Mouse (Mus musculus): ENCODE measurements around the gene Kif3b.

Kif3b gene

DNA sequence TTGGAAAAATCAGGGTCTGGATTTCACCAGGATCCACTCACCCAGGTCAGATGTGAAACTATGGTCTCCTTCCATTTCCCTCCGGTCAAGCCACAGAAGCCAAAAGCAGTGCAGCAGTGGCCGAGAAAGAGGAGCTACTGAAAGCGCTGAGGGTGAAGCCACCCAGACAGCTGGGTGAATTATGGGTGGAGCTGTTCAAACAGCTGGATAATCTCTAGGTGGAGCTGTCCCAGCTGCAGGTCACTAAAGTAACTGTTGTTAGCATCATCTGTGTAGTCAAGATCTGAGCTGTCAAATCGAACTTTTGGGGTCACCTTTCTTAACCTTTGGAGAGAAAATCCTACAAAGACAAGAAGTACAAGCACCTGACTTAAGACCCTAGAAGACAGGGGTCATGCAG lies 7.2 kb downstream of the Kif3b start:
- DNase-seq, result peak; percentile 34

DNA sequence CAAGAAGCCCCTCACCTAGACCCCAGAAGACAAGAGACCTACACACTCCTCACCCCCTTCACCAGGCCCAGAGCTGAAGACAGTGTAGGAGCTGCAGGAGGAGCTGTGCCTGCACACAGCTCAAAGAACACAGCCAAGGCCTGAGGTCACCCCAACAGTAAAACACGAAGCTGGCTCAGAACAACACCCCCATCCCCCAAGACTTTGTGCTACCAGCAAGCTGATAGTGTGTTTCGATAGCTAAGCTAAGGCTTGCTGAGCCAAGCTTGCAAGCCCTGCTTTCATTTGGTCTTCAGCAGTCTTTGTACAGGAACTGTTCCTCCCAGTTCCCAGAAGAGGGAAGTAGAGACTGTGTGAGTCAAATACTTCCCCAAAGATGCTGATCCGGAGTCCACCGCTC lies 7.7 kb downstream of the Kif3b start:
- peak; percentile 63 for DNase-seq

DNA sequence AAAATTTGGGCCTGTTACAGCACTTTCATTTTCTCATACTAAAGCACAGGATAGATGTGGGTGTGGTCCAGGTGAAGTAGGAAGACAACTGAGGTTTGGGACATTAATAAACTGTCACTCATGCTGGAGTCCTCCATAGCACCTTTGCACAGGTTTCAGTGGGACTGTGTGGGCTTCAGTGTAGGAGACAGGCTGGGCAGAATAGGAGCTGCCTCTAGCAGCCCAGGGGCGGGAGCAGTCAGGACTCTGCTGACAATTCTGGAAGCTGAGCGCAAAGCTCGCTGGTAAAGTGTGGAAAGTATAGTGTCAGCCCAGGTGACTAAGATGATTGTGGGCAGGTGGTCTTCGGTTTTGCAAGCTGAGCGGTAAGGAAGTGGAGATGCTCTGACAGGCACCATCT lies 9.9 kb downstream of the Kif3b start:
- DNase-seq, result no peak

DNA sequence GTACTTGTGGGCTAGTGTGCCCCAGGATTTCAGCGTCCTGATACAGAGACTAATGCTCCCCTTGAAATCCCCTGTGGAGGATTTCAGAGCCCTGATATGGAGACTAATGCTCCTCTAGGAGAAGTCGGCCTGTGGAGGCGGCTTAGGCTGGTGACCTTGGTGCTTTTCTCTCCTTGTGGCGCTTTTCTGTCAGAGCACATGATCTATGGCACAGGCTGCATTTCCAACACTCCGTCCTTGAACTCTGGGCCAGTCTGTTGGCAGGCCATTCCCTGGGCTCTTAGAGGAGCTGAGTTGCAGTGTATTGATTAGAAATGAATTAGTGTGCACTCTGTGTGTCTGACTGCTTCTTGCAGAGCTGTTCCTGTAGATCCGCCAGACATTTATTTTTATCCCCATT lies 14.0 kb downstream of the Kif3b start:
- DNase-seq, result no peak

DNA sequence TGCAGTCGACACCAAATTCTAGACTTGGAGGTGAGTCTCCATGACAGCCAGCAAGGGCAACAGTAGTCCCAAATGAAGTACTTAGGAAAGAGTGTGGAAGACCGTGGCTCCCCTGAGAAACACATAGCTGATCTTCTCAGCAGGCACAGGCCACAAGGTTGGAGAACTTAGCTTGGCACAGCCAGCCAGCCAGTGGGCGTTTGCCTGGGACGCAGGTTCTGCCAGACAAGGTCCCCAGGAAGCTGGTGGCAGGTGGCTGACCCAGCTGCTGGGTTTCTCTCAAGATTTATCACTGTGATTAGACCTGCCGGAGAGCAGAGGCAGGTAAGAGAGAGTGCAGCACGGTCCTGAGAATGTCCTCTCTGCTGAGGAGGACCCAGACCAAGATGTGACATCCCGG lies 17.4 kb downstream of the Kif3b start:
- no peak for DNase-seq

DNA sequence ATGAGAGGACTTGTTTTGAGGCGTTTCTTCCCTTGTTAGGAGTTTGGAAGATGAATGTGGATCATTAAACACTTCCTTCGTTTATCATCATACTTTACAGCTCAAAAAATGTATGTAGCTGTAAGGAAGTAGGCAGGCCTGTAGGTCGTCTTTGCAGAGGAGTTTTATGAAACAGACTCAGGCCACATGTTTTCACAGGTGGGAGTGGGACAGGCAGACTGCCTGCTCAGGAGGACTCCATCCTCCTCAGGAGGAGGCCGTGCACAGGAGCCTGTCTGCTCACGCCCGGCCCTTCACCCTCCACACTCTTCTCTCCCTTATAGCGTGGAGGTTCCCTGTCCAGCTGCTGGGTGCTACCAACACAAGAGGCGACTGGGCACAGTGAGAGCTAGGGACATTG lies 17.9 kb downstream of the Kif3b start:
- no peak for DNase-seq

DNA sequence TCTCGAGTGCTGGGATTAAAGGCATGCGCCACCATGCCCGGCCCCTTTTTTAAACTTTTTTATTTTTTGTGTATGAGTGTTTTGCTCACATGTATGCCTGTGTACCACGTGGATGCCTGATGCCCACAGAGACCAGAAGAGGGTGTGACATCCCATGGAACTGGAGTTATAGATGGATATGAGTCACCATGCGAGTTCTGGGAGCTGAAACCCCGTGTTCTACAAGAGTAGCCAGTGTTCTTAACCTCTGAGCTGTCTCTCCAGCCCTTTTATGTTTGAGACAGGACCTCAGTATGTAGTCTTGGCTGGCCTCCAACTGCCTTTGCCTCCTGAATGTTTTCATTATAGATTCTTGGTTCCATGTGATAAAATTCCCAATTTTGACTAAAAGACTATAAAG lies 19.0 kb downstream of the Kif3b start:
- no peak for DNase-seq

DNA sequence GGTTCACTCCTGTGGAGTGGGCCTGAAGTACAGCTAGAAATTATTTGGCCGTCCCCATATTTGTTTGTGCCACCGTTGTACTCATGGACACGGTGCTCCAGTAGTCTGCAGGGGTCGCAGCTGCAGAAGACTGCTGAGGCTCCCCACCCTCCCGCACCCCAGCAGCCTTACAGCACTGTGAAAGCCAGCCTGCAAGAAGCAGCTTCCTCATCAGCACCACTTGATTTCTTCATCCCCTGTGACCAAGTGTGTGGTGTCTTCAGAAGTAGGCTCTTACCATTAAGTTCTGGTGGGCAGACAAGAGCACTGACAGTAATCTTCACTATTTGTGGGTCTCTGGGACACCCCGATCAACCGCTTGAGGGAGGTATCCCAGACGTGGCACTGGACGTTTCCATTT lies 21.7 kb downstream of the Kif3b start:
- DNase-seq, result no peak

DNA sequence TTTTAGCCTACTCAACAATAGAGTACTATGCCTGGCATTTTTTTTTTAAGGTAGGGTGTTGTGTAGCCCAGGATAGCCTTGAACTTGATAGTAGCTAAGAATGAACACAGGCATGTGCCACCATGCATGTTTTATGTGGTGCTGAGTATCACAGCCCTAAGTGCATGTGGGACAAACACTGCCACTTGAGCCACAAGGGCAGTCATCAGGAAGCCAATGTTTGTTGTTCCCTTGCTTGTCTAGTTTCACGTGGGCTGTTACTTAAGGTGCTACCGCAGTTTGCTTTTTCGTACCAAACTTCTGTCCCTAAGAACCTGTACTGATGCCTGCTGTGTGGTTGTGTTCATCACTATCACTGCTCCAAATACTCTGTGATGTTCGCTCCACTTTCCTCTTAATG lies 27.2 kb downstream of the Kif3b start:
- peak; percentile 58 for DNase-seq

DNA sequence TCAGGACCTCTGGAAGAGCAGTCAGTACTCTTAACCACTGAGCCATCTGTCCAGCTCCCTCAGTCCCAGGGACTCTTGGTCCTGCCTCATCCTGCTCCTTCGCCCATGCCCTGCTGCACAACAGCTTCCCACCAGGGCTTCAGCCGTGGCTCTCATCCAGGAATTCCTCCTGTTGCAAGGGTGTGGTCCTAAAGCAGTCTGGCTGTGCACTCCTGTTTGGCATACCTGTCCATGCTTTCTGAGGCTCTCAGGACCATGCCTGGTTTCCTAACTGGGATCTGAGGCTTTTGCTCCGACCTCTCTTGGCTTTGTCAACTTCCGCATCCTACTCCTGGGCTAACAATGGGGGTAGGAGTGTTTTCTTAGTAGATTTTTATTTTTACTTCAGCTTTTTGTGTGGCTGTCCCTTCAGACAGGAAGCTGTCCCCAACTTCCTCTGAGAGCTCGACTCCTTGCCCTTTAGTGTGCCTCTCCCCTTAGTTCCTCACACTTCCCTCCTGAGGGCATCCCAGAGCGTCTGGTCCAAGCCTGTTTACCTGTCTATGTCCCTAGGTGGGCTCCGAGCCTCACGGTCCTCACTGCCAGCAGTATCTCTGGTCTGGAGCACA lies 27.9 kb downstream of the Kif3b start:
- peak; percentile 72 for DNase-seq

DNA sequence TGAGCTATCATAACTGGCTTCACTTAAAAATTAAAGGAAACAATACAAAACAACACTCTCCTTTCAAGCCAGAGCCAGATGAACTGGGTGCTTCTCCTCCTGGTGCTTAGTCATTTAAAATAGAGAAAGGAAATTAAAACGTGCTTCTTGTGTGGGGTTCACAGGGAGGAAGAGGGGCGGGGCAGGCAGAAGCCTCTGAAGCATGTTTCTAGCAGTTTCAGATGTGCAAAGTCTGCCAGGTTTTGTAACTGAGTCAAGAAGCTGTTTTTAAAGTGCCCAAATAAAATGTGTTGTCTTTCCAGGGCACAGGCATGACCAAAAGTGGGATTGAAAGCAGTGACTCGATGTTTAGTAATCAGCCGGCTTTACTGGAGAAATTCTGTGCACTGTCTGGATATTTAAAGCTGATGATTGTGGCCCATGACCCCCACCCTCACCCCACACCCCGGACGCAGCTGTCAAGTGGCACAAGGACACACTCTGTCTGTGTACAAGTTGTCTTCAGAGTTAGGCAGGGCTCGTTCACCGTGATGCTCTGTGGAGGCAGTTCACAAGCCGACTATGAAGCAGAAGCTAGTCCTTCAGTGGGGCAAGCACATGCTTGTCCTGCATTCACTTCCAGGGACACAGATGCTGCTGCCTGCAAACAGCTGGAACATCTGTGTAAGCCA lies 34.6 kb downstream of the Kif3b start:
- DNase-seq, result no peak

DNA sequence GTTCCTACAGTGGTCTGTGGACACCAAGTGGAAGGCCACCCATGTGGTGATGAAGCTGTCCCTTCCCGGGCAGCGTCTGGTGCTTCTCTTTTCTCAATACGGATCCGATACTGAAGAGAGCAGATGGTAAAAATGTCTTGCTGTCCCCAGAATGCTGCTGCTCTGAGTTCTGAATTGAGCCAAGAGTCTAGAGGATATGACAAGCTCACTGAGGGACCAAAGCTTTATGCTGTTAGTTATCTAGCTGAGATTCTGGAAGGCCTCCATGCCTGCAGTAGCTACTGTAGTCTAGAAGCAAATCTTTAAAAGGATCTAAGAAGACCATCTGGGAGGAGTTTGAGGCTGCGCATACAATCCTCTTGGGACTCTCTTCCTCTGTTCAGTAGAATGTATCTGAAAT lies 41.1 kb downstream of the Kif3b start:
- DNase-seq, result no peak

DNA sequence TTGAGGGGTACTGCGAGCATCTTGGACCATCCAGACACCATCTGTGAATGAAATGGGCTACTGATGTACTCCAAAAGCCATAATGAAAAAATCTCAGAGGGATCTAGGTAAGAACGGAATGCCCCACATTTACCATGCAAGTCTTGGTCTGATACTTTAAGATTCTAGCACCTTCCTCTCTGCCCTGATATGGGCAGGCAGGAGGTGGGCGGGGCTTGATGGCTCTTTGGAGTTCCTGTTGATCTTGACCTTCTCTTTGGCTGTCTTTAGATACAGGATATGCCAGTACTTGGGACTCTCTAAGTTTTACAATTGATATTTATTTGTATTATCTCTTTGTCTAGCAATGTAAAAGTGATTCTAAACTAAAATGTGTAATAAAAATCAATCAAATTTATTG lies 41.8 kb downstream of the Kif3b start:
- DNase-seq, result peak; percentile 63

DNA sequence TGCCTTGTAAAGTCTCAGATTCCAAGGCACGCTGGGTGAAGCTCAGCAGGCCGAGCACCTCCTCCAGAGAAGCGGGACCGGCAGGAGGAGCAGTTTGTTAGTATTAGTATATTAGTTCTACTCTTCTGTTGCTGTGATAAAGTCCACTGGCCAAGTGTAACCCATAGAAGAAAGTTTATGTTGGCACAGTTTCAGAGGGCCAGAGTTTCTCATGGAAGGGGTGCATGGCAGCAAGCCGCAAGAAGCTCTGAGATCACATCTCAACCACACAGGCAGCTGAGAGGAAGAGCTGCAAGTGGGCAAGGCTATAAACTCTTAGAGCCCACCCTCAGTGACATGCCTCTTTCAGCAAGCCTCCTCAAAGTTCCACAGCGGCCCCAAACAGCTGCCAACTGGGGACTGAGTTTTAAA lies 42.6 kb downstream of the Kif3b start:
- DNase-seq, result peak; percentile 67

DNA sequence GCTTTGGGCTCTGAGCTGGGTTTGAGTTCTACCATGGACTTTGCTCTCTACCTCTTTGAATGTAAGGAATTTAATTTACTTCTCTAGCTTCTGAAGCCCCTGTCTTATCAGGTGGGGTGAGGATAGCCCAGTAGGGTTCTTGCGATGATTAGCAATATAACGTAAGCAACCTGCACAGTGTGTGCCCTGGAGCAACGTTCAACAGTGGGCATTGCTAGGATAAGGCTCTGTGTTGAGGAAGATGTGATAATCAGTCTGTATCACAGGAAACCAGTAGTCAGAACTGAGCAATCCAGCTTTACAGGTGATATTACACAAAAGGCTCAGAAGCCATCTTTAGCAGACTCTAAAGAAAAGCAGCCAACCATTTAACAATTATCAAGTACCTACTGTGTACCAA lies 43.1 kb downstream of the Kif3b start:
- no peak for DNase-seq

DNA sequence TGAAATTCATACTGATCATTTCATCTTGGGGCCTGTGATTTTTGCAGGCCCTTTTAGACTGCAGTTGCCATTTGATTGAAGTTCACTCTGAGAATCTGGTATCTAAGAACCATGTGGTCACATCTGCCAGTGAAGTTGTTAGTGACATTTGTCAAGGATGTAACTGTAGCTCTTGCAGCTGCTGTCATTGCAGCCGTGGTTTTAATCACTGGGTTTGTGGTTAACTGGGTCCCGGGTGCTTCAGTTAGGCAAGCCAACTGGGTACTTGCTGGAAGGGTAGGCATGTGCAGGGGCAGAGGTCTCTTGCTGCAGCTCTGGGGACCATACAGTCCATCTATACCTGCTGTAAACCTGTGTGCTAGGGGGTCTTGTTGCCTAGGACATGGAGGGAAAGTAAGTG lies 44.9 kb downstream of the Kif3b start:
- DNase-seq, result no peak

DNA sequence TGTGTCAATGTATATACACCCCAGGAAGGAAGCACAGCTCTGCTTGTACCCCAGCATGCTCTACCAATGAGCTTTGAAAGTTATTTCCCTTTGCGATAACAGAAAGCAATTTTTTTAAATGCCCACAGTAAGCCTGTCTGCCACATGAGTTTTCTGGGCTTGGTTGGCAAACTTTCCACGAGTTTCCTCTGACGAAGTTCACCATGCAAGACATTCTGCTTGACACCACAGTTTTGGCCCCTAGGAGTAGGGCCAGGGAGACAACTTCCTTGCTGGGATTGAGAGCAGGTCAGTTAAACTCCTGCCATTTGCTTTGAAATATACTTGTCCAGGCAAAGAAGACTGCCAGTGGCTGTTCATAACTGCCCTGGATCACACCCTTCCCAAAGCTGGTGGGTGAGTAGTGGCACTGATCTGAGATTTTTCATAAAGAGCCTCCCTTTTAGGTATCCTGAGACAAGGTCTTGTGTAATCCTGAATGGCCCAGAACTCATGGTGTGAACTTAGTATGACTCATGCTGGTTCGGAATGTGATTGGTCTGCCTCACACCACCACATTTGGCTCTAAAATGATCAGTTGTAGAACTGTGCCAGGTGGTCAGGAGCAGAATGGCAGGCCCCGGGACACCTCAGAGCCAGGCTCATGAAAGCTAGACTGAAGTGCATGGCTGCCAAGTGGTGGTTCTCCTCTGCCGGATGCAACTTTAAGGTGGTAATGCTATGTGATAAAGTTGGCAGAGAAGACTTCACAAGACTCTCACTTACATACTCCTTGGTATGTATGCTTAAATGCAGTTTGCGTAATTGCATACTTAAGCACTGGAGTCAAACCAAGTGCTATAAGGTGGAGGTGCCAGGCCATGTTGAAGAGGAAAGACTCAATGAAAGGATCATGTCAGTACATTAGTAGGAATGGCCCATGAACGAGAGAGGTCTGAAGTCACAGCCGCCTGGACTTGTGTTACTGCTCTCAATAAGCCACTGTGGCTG lies 47.4 kb downstream of the Kif3b start:
- DNase-seq, result no peak

DNA sequence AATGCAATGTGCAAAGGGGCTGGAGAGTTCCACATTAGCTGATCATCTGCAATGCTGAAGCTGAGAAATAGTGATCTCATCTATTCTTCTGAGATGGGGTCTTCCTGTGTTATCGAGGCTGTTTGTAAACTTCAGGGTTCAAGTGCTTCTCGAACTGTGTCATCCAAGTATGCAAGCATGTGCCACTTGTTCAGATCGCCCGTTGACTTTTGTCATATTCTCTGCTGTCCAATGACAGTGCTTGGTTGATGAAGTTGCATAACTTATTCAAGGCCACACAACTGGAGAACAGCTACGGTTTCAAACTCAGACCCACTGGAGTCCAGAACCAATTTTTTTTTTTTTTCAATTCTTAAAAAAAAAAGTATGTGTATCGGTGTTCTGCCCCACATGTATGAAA lies 51.0 kb downstream of the Kif3b start:
- DNase-seq, result no peak

DNA sequence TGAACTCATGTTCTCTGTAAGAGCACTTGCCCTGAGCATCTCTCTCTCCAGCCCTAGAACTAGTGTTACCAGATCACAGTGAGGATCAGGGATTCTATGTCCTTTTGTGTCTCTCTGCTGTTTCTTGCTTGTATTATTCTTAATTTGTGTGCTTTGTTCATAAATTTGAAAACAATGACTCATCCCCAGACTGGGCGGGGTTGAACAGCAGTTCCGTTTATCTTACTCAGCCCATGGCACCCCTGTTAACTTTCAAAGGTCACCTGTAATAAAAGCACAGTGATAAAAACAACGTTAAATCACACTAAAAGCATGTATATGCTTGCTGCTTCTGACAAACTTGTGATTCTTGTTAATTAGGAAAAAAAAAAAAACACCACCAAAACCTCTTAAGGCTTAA lies 51.4 kb downstream of the Kif3b start:
- DNase-seq, result peak; percentile 51

DNA sequence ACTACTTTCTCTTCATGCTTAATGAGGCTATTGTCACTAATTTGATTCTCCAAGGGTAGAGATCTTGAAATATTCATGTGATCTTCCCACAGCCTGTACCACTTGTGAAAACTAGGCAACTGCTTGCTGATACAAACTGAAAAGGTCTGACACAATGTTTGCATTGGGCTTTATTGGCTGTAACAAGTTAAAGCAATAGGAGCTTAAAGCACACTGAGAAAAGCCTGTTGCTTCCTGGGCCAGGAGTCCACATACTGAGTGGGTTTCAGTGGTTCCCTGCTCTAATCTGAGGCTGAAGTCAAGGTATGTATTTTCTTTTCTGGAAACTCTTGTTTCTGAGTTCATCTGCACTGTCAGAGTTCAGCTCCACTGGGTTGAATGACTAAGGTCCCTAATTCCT lies 52.0 kb downstream of the Kif3b start:
- no peak for DNase-seq

DNA sequence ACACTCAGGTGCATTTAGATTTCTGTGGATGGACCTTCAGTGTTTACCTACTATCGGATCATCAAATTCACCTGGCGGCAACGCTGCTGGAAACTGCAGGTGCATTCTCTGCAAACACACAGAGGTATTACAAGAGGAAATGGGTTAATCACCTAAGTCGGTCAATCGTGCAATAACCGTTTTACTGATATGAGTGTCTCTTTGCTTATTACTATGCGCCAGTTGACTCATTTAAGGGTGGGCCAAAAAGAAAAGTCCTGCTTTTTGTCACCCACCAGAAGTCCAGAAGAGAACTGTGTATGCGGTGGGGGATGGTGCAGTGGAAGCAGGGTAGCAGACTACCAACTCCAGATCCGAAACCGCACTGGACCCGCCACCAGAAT lies 53.8 kb downstream of the Kif3b start:
- DNase-seq, result no peak

DNA sequence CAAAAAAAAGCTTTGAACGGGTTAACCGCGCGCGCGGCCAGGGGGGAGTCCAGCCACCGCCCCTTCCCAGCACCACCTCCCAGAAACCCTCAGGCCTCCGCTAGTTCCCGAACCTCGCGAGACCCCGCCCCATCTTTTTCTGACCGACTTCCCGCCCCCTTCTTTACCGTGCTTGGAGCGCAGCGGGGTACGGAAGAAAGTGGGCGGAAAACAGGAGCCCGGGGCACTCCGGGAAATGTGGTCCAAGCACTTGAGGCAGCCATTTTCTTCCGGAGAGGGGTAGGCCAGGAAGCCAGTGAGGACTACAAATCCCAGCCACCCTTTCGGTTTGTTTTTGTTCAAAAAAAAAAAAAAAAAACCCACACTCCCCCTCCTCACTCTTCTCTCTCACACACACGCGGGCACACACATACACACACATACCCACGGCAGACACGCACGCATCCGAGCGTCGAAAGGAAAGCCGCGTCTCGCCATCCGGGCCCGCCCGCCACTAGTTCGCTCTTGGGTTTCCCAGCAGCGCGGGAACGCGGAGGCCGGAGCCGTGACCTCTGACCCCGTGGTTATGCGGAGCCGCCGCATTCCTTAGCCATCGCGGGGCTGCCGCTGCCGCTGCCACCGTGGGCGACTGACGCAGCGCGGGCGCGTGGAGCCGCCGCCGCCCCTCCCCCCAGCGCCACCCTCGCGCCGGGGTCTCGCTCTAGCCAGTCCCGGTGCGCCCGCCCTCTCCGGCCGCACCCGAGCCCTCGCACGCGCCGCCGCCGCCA lies 54.4 kb downstream of the Kif3b start, which contains the start of gene Asxl1:
TSS of gene Asxl1 (plus strand) at position 376 of the 767 bp plus-strand sequence.
- DNase-seq, result peak; percentile 98

All from lung, postnatal 36 days (tissue).